Mouse (Mus musculus) heart, embryonic 10.5 days (tissue): ENCODE measurements around the gene Piezo1. TPM values are rescaled to one million over a fixed set of nuclear protein-coding genes. Genes with fewer than 3 reads are reported as not detected.

Experiments used
- DNase-seq: peaks from one replicate; pipeline ENCODE4 v3.0.0-alpha.2; 2017; ENCODE audit warnings: low spot score
- H3K27ac ChIP-seq: fragments of 300-500 bp; sonication (generic); 2 replicates; pipeline ENCODE4 v1.5.1; 2016; ENCODE audit warnings: mild to moderate bottlenecking
- H3K27me3 ChIP-seq: fragments of 300-500 bp; sonication (generic); 2 replicates; pipeline ENCODE4 v1.6.1; 2016; ENCODE audit warnings: mild to moderate bottlenecking; ENCODE audit not compliant: poor library complexity, insufficient read depth, severe bottlenecking
- H3K36me3 ChIP-seq: fragments of 300-500 bp; sonication (generic); 2 replicates; pipeline ENCODE4 v1.6.1; 2016; ENCODE audit warnings: mild to moderate bottlenecking, moderate library complexity
- H3K4me1 ChIP-seq: fragments of 300-500 bp; sonication (generic); 2 replicates; pipeline ENCODE4 v1.6.1; 2016; ENCODE audit warnings: mild to moderate bottlenecking
- H3K4me3 ChIP-seq: fragments of 300-500 bp; sonication (generic); 2 replicates; pipeline ENCODE4 v1.5.1; 2016; ENCODE audit warnings: mild to moderate bottlenecking, moderate library complexity
- H3K9me3 ChIP-seq: fragments of 300-500 bp; sonication (generic); 2 replicates; pipeline ENCODE4 v1.6.1; 2016; ENCODE audit warnings: mild to moderate bottlenecking, moderate library complexity
- WGBS: fragments of 180-500 bp; shearing (Covaris S2); methylation state at CpG from one replicate; pipeline ENCODE4 v1.1.7; 2016; 5-methylcytosine and 5-hydroxymethylcytosine counted together
- polyA plus RNA-seq: library from polyadenylated mRNA; unstranded; fragments of >200 nt; fragmentation: Nextera tagmentation; extraction: Ambion mirVana; gene quantifications from 2 replicates; pipeline ENCODE4 v1.2.1, GENCODE M21; 2016

Piezo1 gene
- polyA plus RNA-seq, 1 experiment from 2014 or later = 29.3 TPM

GRCm38 (mm10) chr8:122568109-122568504 is 17.0 kb upstream of the Piezo1 start:
- Histone ChIP-seq H3K27me3 (no peaks in the 10 kb centered on the region), H3K4me1 (peaks cover 40% of the 10 kb centered on the region), H3K4me3 (peak overlapping the region; percentile 96), H3K27ac (peak overlapping the region; percentile 98), H3K9me3 (no peaks in the 10 kb centered on the region), H3K36me3 (peaks cover 46% of the 10 kb centered on the region)
- WGBS = under 1% methylated on average over 34 of the region's 34 CpGs
- DNase-seq = no peak

GRCm38 (mm10) chr8:122567361-122568108 is 16.4 kb upstream of the Piezo1 start, which contains the start of gene Cdt1:
Gene Cdt1 (plus strand): TSS chr8:122568015.
- Histone ChIP-seq H3K27ac (peak within 1 kb of the TSS; percentile 98), H3K9me3 (no peaks in the 10 kb centered on the region), H3K27me3 (no peaks in the 10 kb centered on the region), H3K36me3 (peaks cover 40% of the 10 kb centered on the region), H3K4me1 (peaks cover 38% of the 10 kb centered on the region), H3K4me3 (peak within 1 kb of the TSS; percentile 96)
- DNase-seq = peak; percentile 98
- under 1% methylated on average over 62 of the region's 62 CpGs for WGBS

GRCm38 (mm10) chr8:122566766-122567165 is 15.6 kb upstream of the Piezo1 start:
- WGBS = 34% methylated on average over 6 of the region's 6 CpGs
- peaks cover 33% of the 10 kb centered on the region for H3K36me3 ChIP-seq
- peaks cover 37% of the 10 kb centered on the region for H3K4me1 ChIP-seq
- no peaks in the 10 kb centered on the region for H3K9me3 ChIP-seq
- H3K4me3 ChIP-seq = peak overlapping the region; percentile 96
- no peak for DNase-seq
- peak overlapping the region; percentile 98 for H3K27ac ChIP-seq
- no peaks in the 10 kb centered on the region for H3K27me3 ChIP-seq

- 81% methylated on average over 25 of the region's 25 CpGs for WGBS
- no peak for DNase-seq
- peaks cover 29% of the 10 kb centered on the region for H3K4me1 ChIP-seq
Observed at GRCm38 (mm10) chr8:122564363-122565352, 13.5 kb upstream of the Piezo1 start.

GRCm38 (mm10) chr8:122561199-122561598 is 10.1 kb upstream of the Piezo1 start:
- Histone ChIP-seq H3K27ac (no peak overlapping the region), H3K4me3 (no peak overlapping the region), H3K4me1 (peaks cover 31% of the 10 kb centered on the region), H3K36me3 (0 out of 2 replicates have a peak, but pooled peaks cover 4% of the 10 kb centered on the region), H3K27me3 (no peaks in the 10 kb centered on the region), H3K9me3 (no peaks in the 10 kb centered on the region)
- WGBS = 74% methylated on average over 5 of the region's 5 CpGs
- no peak for DNase-seq

More at GRCm38 (mm10) chr8:122564363-122565352, 13.5 kb upstream of the Piezo1 start:
- Histone ChIP-seq H3K27me3 (no peaks in the 10 kb centered on the region), H3K36me3 (peaks cover 11% of the 10 kb centered on the region), H3K27ac (0 out of 2 replicates have a peak overlapping the region, but pooled peaks have one; percentile 3), H3K9me3 (no peaks in the 10 kb centered on the region), H3K4me3 (no peak overlapping the region)

- H3K27me3 ChIP-seq = no peaks in the 10 kb centered on the region
- peak overlapping the region; percentile 86 for H3K27ac ChIP-seq
- H3K4me3 ChIP-seq = peak overlapping the region; percentile 6; the same call in 1 of the 2 replicates
- H3K36me3 ChIP-seq = no peaks in the 10 kb centered on the region
- peaks cover 34% of the 10 kb centered on the region for H3K4me1 ChIP-seq
- WGBS = 15% methylated on average over 8 of the region's 12 CpGs
- peak; percentile 90 for DNase-seq
- no peaks in the 10 kb centered on the region for H3K9me3 ChIP-seq
Observed at GRCm38 (mm10) chr8:122558671-122559349, 7.7 kb upstream of the Piezo1 start.

GRCm38 (mm10) chr8:122557248-122558038 is 6.3 kb upstream of the Piezo1 start:
- WGBS = 35% methylated on average over 10 of the region's 10 CpGs
- H3K4me3 ChIP-seq = no peak overlapping the region

GRCm38 (mm10) chr8:122556030-122557009 is 5.2 kb upstream of the Piezo1 start:
- H3K9me3 ChIP-seq = no peaks in the 10 kb centered on the region
- peak overlapping the region; percentile 19 for H3K4me3 ChIP-seq
- peaks cover 42% of the 10 kb centered on the region for H3K4me1 ChIP-seq
- whole genome bisulfite sequencing = 56% methylated on average over 12 of the region's 12 CpGs
- no peaks in the 10 kb centered on the region for H3K36me3 ChIP-seq
- no peaks in the 10 kb centered on the region for H3K27me3 ChIP-seq
- peak overlapping the region; percentile 87 for H3K27ac ChIP-seq
- no peak for DNase-seq

More at GRCm38 (mm10) chr8:122557248-122558038, 6.3 kb upstream of the Piezo1 start:
- H3K36me3 ChIP-seq = no peaks in the 10 kb centered on the region
- H3K9me3 ChIP-seq = no peaks in the 10 kb centered on the region
- no peak for DNase-seq
- no peaks in the 10 kb centered on the region for H3K27me3 ChIP-seq
- peak overlapping the region; percentile 87 for H3K27ac ChIP-seq
- H3K4me1 ChIP-seq = peaks cover 34% of the 10 kb centered on the region

- H3K27me3 ChIP-seq = no peaks in the 10 kb centered on the region
- 84% methylated on average over 6 of the region's 6 CpGs for WGBS
- H3K36me3 ChIP-seq = no peaks in the 10 kb centered on the region
- DNase-seq = no peak
- no peak overlapping the region for H3K27ac ChIP-seq
- peaks cover 56% of the 10 kb centered on the region for H3K4me1 ChIP-seq
- H3K4me3 ChIP-seq = no peak overlapping the region
- no peaks in the 10 kb centered on the region for H3K9me3 ChIP-seq
Observed at GRCm38 (mm10) chr8:122554786-122555185, 3.7 kb upstream of the Piezo1 start.

GRCm38 (mm10) chr8:122550995-122551264 is 199 bp downstream of the Piezo1 start:
- H3K27me3 ChIP-seq = no peaks in the 10 kb centered on the region
- DNase-seq = no peak
- WGBS = 0% methylated on average over 43 of the region's 43 CpGs
- H3K4me3 ChIP-seq = peak overlapping the region; percentile 88
- H3K9me3 ChIP-seq = no peaks in the 10 kb centered on the region
- peak overlapping the region; percentile 98 for H3K27ac ChIP-seq
- peaks cover 61% of the 10 kb centered on the region for H3K4me1 ChIP-seq
- H3K36me3 ChIP-seq = no peaks in the 10 kb centered on the region; the same call in 1 of the 2 replicates
